Mouse (Mus musculus) limb, embryonic 11.5 days (tissue): ENCODE measurements at regions not wholly inside any gene's neighbourhood (a gene's known extent, or its start where the extent isn't known, plus 50 kb on each side); places are given as distances from the start of the nearest gene placed in this dataset.

Experiments
- ATAC-seq: fragments of 200-750 bp; cut with Nextera tagmentation; 2 replicates; pipeline ENCODE4 v1.8.0; 2017; ENCODE audit warnings: low read depth; ENCODE audit not compliant: insufficient number of reproducible peaks, low FRiP score, low TSS enrichment
- DNase-seq: peaks from one replicate; pipeline ENCODE4 v3.0.0-alpha.2; 2015; ENCODE audit warnings: low spot score
- H3K27ac ChIP-seq: fragments of 300-500 bp; sonication (generic); replicated peaks from 2 replicates; pipeline ENCODE4 v1.5.1; 2014; ENCODE audit warnings: low read depth, mild to moderate bottlenecking, low read length
- H3K27me3 ChIP-seq: fragments of 300-500 bp; sonication (generic); 2 replicates; pipeline ENCODE4 v1.6.1; 2014; ENCODE audit warnings: mild to moderate bottlenecking, low read length, mixed read lengths; ENCODE audit not compliant: control insufficient read depth, insufficient read depth
- H3K36me3 ChIP-seq: fragments of 300-500 bp; sonication (generic); 2 replicates; pipeline ENCODE4 v1.6.1; 2014; ENCODE audit warnings: mild to moderate bottlenecking, low read length, moderate library complexity, mixed read lengths; ENCODE audit not compliant: control insufficient read depth, insufficient read depth
- H3K4me1 ChIP-seq: fragments of 300-500 bp; sonication (generic); 2 replicates; pipeline ENCODE4 v1.6.1; 2014; ENCODE audit warnings: low read length, mixed read lengths; ENCODE audit not compliant: control insufficient read depth, insufficient read depth
- H3K4me2 ChIP-seq: fragments of 300-500 bp; sonication (generic); 2 replicates; pipeline ENCODE4 v1.6.1; 2014; ENCODE audit warnings: low read depth, mild to moderate bottlenecking, moderate library complexity; ENCODE audit not compliant: severe bottlenecking
- H3K4me3 ChIP-seq: fragments of 300-500 bp; sonication (generic); 2 replicates; pipeline ENCODE4 v1.5.1; 2014; ENCODE audit warnings: low read depth, low read length
- H3K9ac ChIP-seq: fragments of 300-500 bp; sonication (generic); 2 replicates; pipeline ENCODE4 v1.6.1; 2014; ENCODE audit warnings: mild to moderate bottlenecking, low read length
- H3K9me3 ChIP-seq: fragments of 300-500 bp; sonication (generic); 2 replicates; pipeline ENCODE4 v1.6.1; 2016; ENCODE audit warnings: low read length; ENCODE audit not compliant: control insufficient read depth
- WGBS: fragments of 180-500 bp; shearing (Covaris S2); extraction: QIAGEN DNeasy Blood & Tissue Kit; methylation state at CpG from one replicate; pipeline ENCODE4 v1.1.7; 2014; 5-methylcytosine and 5-hydroxymethylcytosine counted together

GRCm38 (mm10) chr16:51169294-51169693, 578.3 kb upstream of the Ccdc54 start:
- Histone ChIP-seq H3K4me2 (no peak overlapping the region), H3K27ac (no peak overlapping the region), H3K36me3 (no peaks in the 10 kb centered on the region), H3K27me3 (no peaks in the 10 kb centered on the region), H3K4me3 (no peak overlapping the region), H3K9ac (no peak overlapping the region), H3K4me1 (no peaks in the 10 kb centered on the region), H3K9me3 (no peaks in the 10 kb centered on the region)
- no peak for ATAC-seq
- DNase-seq = no peak
- WGBS = 71% methylated on average over 7 of the region's 7 CpGs

- no peaks in the 10 kb centered on the region for H3K4me1 ChIP-seq
- no peak overlapping the region for H3K4me2 ChIP-seq
- H3K9me3 ChIP-seq = no peaks in the 10 kb centered on the region
- H3K9ac ChIP-seq = no peak overlapping the region
- ATAC-seq (no peak), DNase-seq (no peak)
- WGBS = 70% methylated on average over 5 of the region's 5 CpGs
- no peak overlapping the region for H3K4me3 ChIP-seq
- no peak overlapping the region for H3K27ac ChIP-seq
- H3K36me3 ChIP-seq = no peaks in the 10 kb centered on the region
- no peaks in the 10 kb centered on the region for H3K27me3 ChIP-seq
Measured at GRCm38 (mm10) chr16:51160768-51161167, 569.8 kb upstream of the Ccdc54 start.

- WGBS = 90% methylated on average over 7 of the region's 7 CpGs
- no peaks in the 10 kb centered on the region for H3K9me3 ChIP-seq
- no peaks in the 10 kb centered on the region for H3K27me3 ChIP-seq
- no peaks in the 10 kb centered on the region for H3K4me1 ChIP-seq
- DNase-seq = no peak
- no peak overlapping the region for H3K4me2 ChIP-seq
- no peak overlapping the region for H3K9ac ChIP-seq
- no peak overlapping the region for H3K27ac ChIP-seq
- H3K36me3 ChIP-seq = no peaks in the 10 kb centered on the region
- H3K4me3 ChIP-seq = no peak overlapping the region
- no peak for ATAC-seq
Measured at GRCm38 (mm10) chr16:51138575-51138974, 547.6 kb upstream of the Ccdc54 start.

- H3K27ac ChIP-seq = no peak overlapping the region
- H3K4me2 ChIP-seq = no peak overlapping the region
- no peak overlapping the region for H3K9ac ChIP-seq
- H3K27me3 ChIP-seq = no peaks in the 10 kb centered on the region
- no peaks in the 10 kb centered on the region for H3K36me3 ChIP-seq
- H3K4me1 ChIP-seq = no peaks in the 10 kb centered on the region
- no peaks in the 10 kb centered on the region for H3K9me3 ChIP-seq
- DNase-seq (no peak), ATAC-seq (no peak)
- 85% methylated on average over 1 of the region's 1 CpGs for WGBS
- H3K4me3 ChIP-seq = no peak overlapping the region
Measured at GRCm38 (mm10) chr16:51119835-51120234, 528.9 kb upstream of the Ccdc54 start.

GRCm38 (mm10) chr16:51118365-51118764, 527.4 kb upstream of the Ccdc54 start:
- no peaks in the 10 kb centered on the region for H3K4me1 ChIP-seq
- H3K9ac ChIP-seq = no peak overlapping the region
- H3K27me3 ChIP-seq = no peaks in the 10 kb centered on the region
- ATAC-seq (no peak), DNase-seq (no peak)
- no peak overlapping the region for H3K4me3 ChIP-seq
- no peak overlapping the region for H3K4me2 ChIP-seq
- no peaks in the 10 kb centered on the region for H3K9me3 ChIP-seq
- no peak overlapping the region for H3K27ac ChIP-seq
- 78% methylated on average over 3 of the region's 3 CpGs for WGBS
- H3K36me3 ChIP-seq = no peaks in the 10 kb centered on the region

GRCm38 (mm10) chr16:51117836-51118235, 526.9 kb upstream of the Ccdc54 start:
- Histone ChIP-seq H3K27me3 (no peaks in the 10 kb centered on the region), H3K36me3 (no peaks in the 10 kb centered on the region), H3K4me1 (no peaks in the 10 kb centered on the region), H3K4me3 (no peak overlapping the region), H3K9me3 (no peaks in the 10 kb centered on the region), H3K27ac (no peak overlapping the region), H3K9ac (no peak overlapping the region), H3K4me2 (no peak overlapping the region)
- DNase-seq (no peak), ATAC-seq (peak; percentile 21; the same call in 1 of the 2 replicates)
- WGBS = 32% methylated on average over 5 of the region's 5 CpGs

- ATAC-seq = no peak
- Histone ChIP-seq H3K4me2 (no peak overlapping the region), H3K27me3 (no peaks in the 10 kb centered on the region)
Measured at GRCm38 (mm10) chr16:51109864-51110263, 518.9 kb upstream of the Ccdc54 start.

GRCm38 (mm10) chr16:51107421-51107820, 516.5 kb upstream of the Ccdc54 start:
- ATAC-seq (no peak), DNase-seq (no peak)
- WGBS = 87% methylated on average over 4 of the region's 4 CpGs

More at GRCm38 (mm10) chr16:51109864-51110263, 518.9 kb upstream of the Ccdc54 start:
- Histone ChIP-seq H3K9ac (no peak overlapping the region), H3K9me3 (no peaks in the 10 kb centered on the region), H3K4me3 (no peak overlapping the region), H3K27ac (no peak overlapping the region), H3K4me1 (no peaks in the 10 kb centered on the region), H3K36me3 (no peaks in the 10 kb centered on the region)
- DNase-seq = no peak

GRCm38 (mm10) chr16:51086556-51086955, 495.6 kb upstream of the Ccdc54 start:
- H3K9ac ChIP-seq = no peak overlapping the region
- DNase-seq = no peak
- no peaks in the 10 kb centered on the region for H3K27me3 ChIP-seq
- WGBS = 30% methylated on average over 7 of the region's 7 CpGs
- H3K9me3 ChIP-seq = no peaks in the 10 kb centered on the region
- ATAC-seq = no peak
- no peak overlapping the region for H3K4me3 ChIP-seq
- no peaks in the 10 kb centered on the region for H3K36me3 ChIP-seq
- no peak overlapping the region for H3K27ac ChIP-seq
- no peaks in the 10 kb centered on the region for H3K4me1 ChIP-seq
- H3K4me2 ChIP-seq = no peak overlapping the region

More at GRCm38 (mm10) chr16:51107421-51107820, 516.5 kb upstream of the Ccdc54 start:
- H3K27ac ChIP-seq = no peak overlapping the region
- no peak overlapping the region for H3K4me2 ChIP-seq
- H3K4me1 ChIP-seq = no peaks in the 10 kb centered on the region
- no peaks in the 10 kb centered on the region for H3K27me3 ChIP-seq
- H3K9me3 ChIP-seq = no peaks in the 10 kb centered on the region
- no peak overlapping the region for H3K9ac ChIP-seq
- no peak overlapping the region for H3K4me3 ChIP-seq
- H3K36me3 ChIP-seq = no peaks in the 10 kb centered on the region
